Mouse (Mus musculus): ENCODE results near the gene Immp1l. TPM values are rescaled to one million over a fixed set of nuclear protein-coding genes. Genes with fewer than 3 reads are reported as not detected.

The Immp1l gene
- polyA plus RNA-seq, 1 experiment from 2014 or later = 150 TPM

Small RNA genes lying within 50 kb of the gene (microRNA-seq; reads per million reads assigned to microRNA genes)
- not detected for gene Gm22002

Other genes with a start within 250 kb of the Immp1l start
- gene Pax6, start 235.7 kb upstream of the Immp1l start, polyA plus RNA-seq (2016; fragmentation: Nextera tagmentation; extraction: Ambion mirVana) = 13.7 and 20.8 TPM in 2 replicates
- 48.5 and 50.9 TPM in 2 replicates for gene Elp4, start 74 bp upstream of the Immp1l start, polyA plus RNA-seq (2016; fragmentation: Nextera tagmentation; extraction: Ambion mirVana)
- 50.6 and 51.1 TPM in 2 replicates for gene Dnajc24, start 98.9 kb downstream of the Immp1l start, polyA plus RNA-seq (2016; fragmentation: Nextera tagmentation; extraction: Ambion mirVana)